Mouse (Mus musculus): ENCODE data around the gene Pbx4. TPM values are rescaled to one million over a fixed set of nuclear protein-coding genes. Genes with fewer than 3 reads are reported as not detected.

Pbx4 gene
- polyA plus RNA-seq, 1 experiment from 2014 or later = 36.4 TPM

GRCm38 (mm10) chr8:69895772-69896451 is 63.6 kb downstream of the Pbx4 start:
- H3K27ac ChIP-seq = no peak overlapping the region
- peaks cover 53% of the 10 kb centered on the region for H3K4me1 ChIP-seq
- ATAC-seq (ENCODE audit: low FRiP score) = no peak
- no peak overlapping the region for H3K9ac ChIP-seq
- peaks cover 29% of the 10 kb centered on the region for H3K36me3 ChIP-seq
- peaks cover 11% of the 10 kb centered on the region; the same call in 1 of the 2 replicates for H3K27me3 ChIP-seq
- no peak overlapping the region for H3K4me2 ChIP-seq (replicated peaks)
- no peak overlapping the region for H3K4me3 ChIP-seq
- H3K9me3 ChIP-seq (replicated peaks) = no peaks in the 10 kb centered on the region
- WGBS = 79% methylated on average over 4 of the region's 4 CpGs

GRCm38 (mm10) chr8:69897857-69898256 is 65.6 kb downstream of the Pbx4 start:
- H3K4me1 ChIP-seq = peaks cover 56% of the 10 kb centered on the region
- H3K4me3 ChIP-seq = no peak overlapping the region
- H3K9ac ChIP-seq = no peak overlapping the region
- peaks cover 29% of the 10 kb centered on the region for H3K36me3 ChIP-seq
- H3K27ac ChIP-seq = no peak overlapping the region
- H3K4me2 ChIP-seq (replicated peaks) = no peak overlapping the region
- WGBS = 87% methylated on average over 6 of the region's 6 CpGs
- no peaks in the 10 kb centered on the region for H3K9me3 ChIP-seq (replicated peaks)
- H3K27me3 ChIP-seq = peaks cover 4% of the 10 kb centered on the region; the same call in 1 of the 2 replicates
- ATAC-seq (ENCODE audit: low FRiP score) = no peak

GRCm38 (mm10) chr8:69899876-69900275 is 67.6 kb downstream of the Pbx4 start:
- Histone ChIP-seq H3K4me1 (peaks cover 57% of the 10 kb centered on the region), H3K36me3 (peaks cover 14% of the 10 kb centered on the region), H3K4me2 (replicated peaks) (no peak overlapping the region; the same call in 1 of the 2 replicates), H3K9me3 (replicated peaks) (no peaks in the 10 kb centered on the region), H3K9ac (no peak overlapping the region), H3K27me3 (no peaks in the 10 kb centered on the region), H3K4me3 (no peak overlapping the region), H3K27ac (no peak overlapping the region)
- WGBS = 96% methylated on average over 2 of the region's 2 CpGs
- no peak for ATAC-seq (ENCODE audit: low FRiP score)

GRCm38 (mm10) chr8:69900895-69901451 is 68.7 kb downstream of the Pbx4 start:
- Histone ChIP-seq H3K4me2 (replicated peaks) (peak overlapping the region; percentile 95), H3K27me3 (no peaks in the 10 kb centered on the region), H3K4me1 (peaks cover 46% of the 10 kb centered on the region), H3K36me3 (peaks cover 14% of the 10 kb centered on the region), H3K9me3 (replicated peaks) (no peaks in the 10 kb centered on the region), H3K9ac (peak overlapping the region; percentile 76), H3K27ac (peak overlapping the region; percentile 88), H3K4me3 (peak overlapping the region; percentile 71)
- WGBS = 22% methylated on average over 12 of the region's 12 CpGs
- ATAC-seq (ENCODE audit: low FRiP score) = no peak

- Histone ChIP-seq H3K36me3 (peaks cover 14% of the 10 kb centered on the region), H3K9me3 (replicated peaks) (no peaks in the 10 kb centered on the region), H3K9ac (peak overlapping the region; percentile 80), H3K27me3 (no peaks in the 10 kb centered on the region), H3K4me3 (peak overlapping the region; percentile 71), H3K4me2 (replicated peaks) (peak overlapping the region; percentile 95), H3K27ac (peak overlapping the region; percentile 88), H3K4me1 (peaks cover 45% of the 10 kb centered on the region)
- ATAC-seq (ENCODE audit: low FRiP score) = peak; percentile 72
- 2% methylated on average over 41 of the region's 41 CpGs for WGBS
Observed at GRCm38 (mm10) chr8:69901484-69902162, 69.3 kb downstream of the Pbx4 start.

DNA sequence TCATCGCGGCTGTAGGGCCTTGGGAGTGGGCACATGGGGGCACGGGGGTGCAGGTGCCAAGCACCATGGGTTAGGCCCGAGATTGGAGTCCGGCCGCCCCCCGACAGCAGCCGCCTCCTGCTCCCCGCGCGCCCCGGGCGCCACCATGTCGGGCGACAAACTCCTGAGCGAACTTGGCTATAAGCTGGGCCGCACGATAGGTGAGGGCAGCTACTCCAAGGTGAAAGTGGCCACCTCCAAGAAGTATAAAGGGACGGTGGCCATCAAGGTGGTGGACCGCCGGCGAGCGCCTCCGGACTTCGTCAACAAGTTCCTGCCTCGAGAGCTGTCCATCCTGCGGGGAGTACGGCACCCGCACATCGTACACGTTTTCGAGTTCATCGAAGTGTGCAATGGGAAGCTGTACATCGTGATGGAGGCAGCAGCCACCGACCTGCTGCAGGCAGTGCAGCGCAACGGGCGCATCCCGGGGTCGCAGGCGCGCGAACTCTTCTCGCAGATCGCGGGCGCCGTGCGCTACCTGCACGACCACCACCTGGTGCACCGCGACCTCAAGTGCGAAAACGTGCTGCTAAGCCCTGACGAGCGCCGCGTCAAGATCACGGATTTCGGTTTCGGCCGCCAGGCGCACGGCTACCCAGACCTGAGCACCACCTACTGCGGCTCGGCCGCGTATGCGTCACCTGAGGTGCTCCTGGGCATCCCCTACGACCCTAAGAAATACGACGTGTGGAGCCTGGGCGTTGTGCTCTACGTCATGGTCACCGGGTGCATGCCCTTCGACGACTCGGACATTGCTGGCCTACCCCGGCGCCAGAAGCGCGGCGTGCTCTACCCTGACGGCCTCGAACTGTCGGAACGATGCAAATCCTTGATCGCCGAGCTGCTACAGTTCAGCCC is 70.1 kb downstream of the Pbx4 start, which contains the start of the genes Tssk6, Ndufa13 and Yjefn3:
Tssk6 (plus strand) TSS at position 22 of the 900 bp plus-strand sequence.
Ndufa13 (minus strand) TSS at position 396 of the 900 bp plus-strand sequence.
Yjefn3 (minus strand) TSS at position 550 of the 900 bp plus-strand sequence.
- peak; percentile 44 for ATAC-seq (ENCODE audit: low FRiP score)
- H3K27me3 ChIP-seq = no peaks in the 10 kb centered on the region
- 5% methylated on average over 89 of the region's 89 CpGs for WGBS
- H3K9me3 ChIP-seq (replicated peaks) = no peaks in the 10 kb centered on the region
- H3K36me3 ChIP-seq = peaks cover 14% of the 10 kb centered on the region
- H3K4me3 ChIP-seq = peak within 1 kb of the TSS; percentile 71
- peak within 1 kb of the TSS; percentile 88 for H3K27ac ChIP-seq
- peak within 1 kb of the TSS; percentile 80 for H3K9ac ChIP-seq
- peak within 1 kb of the TSS; percentile 95 for H3K4me2 ChIP-seq (replicated peaks)
- peaks cover 39% of the 10 kb centered on the region for H3K4me1 ChIP-seq

DNA sequence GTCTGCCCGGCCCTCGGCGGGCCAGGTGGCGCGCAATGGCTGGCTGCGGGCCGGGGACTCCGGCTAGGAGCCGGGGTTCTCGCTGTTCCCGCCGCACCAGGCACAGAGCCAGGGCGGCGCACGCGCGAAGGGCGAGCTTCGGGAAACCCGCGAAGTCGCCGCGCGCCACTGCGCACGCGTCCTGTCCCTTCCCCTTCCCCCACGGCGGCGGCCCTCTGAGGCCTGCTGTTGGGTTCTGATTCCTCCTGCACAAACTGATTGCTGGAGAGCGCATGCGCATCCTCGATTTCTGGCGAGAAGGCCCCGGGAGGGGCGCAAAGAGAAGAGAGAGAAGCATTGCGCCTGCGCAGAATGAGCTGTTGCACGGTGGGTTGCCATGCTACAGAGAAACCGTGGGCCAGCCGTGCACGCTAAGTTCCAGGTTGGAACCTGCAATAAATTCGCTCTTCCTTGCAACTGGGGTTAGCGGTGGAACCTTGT is 70.8 kb downstream of the Pbx4 start:
- Histone ChIP-seq H3K27me3 (no peaks in the 10 kb centered on the region), H3K4me1 (peaks cover 36% of the 10 kb centered on the region), H3K27ac (peak overlapping the region; percentile 88), H3K4me2 (replicated peaks) (peak overlapping the region; percentile 95), H3K4me3 (peak overlapping the region; percentile 71), H3K36me3 (peaks cover 18% of the 10 kb centered on the region), H3K9me3 (replicated peaks) (no peaks in the 10 kb centered on the region), H3K9ac (peak overlapping the region; percentile 80)
- ATAC-seq (ENCODE audit: low FRiP score) = peak; percentile 90
- under 1% methylated on average over 45 of the region's 45 CpGs for WGBS

DNA sequence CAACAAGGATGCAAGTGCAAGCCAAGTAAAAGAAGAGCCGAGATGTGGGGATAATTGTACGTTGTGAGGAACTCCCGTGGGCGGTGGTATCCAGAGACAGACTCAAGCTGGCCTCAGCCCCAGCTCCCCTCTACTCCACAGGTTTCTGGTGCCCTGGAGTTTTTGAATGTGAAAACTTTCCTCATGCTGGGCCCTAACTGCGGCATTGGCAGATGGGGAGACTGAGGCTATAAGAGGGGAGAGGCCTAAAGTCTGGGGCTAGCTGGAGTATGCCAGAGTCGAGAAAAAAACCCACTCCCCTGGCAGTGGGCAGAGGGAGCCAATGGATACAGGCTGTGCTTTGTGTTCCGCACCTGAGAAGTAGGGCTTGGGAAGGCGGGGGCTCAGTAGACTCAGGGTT is 71.8 kb downstream of the Pbx4 start:
- Histone ChIP-seq H3K4me2 (replicated peaks) (peak overlapping the region; percentile 95), H3K27ac (no peak overlapping the region), H3K27me3 (no peaks in the 10 kb centered on the region), H3K9me3 (replicated peaks) (no peaks in the 10 kb centered on the region), H3K9ac (no peak overlapping the region), H3K4me3 (no peak overlapping the region), H3K4me1 (peaks cover 36% of the 10 kb centered on the region), H3K36me3 (peaks cover 14% of the 10 kb centered on the region)
- no peak for ATAC-seq (ENCODE audit: low FRiP score)
- 81% methylated on average over 8 of the region's 8 CpGs for WGBS

GRCm38 (mm10) chr8:69906260-69906659 is 74.0 kb downstream of the Pbx4 start:
- peaks cover 35% of the 10 kb centered on the region for H3K36me3 ChIP-seq
- 96% methylated on average over 2 of the region's 2 CpGs for WGBS
- H3K4me2 ChIP-seq (replicated peaks) = no peak overlapping the region
- no peak overlapping the region for H3K9ac ChIP-seq
- no peak overlapping the region for H3K27ac ChIP-seq
- H3K4me3 ChIP-seq = no peak overlapping the region
- no peak for ATAC-seq (ENCODE audit: low FRiP score)
- H3K4me1 ChIP-seq = peaks cover 21% of the 10 kb centered on the region
- H3K9me3 ChIP-seq (replicated peaks) = no peaks in the 10 kb centered on the region
- H3K27me3 ChIP-seq = no peaks in the 10 kb centered on the region

GRCm38 (mm10) chr8:69907106-69907505 is 74.8 kb downstream of the Pbx4 start:
- WGBS = 90% methylated on average over 2 of the region's 2 CpGs
- Histone ChIP-seq H3K4me3 (no peak overlapping the region), H3K4me2 (replicated peaks) (no peak overlapping the region), H3K9me3 (replicated peaks) (no peaks in the 10 kb centered on the region), H3K27ac (no peak overlapping the region), H3K9ac (no peak overlapping the region), H3K36me3 (peaks cover 43% of the 10 kb centered on the region), H3K27me3 (no peaks in the 10 kb centered on the region), H3K4me1 (peaks cover 16% of the 10 kb centered on the region)
- no peak for ATAC-seq (ENCODE audit: low FRiP score)

GRCm38 (mm10) chr8:69911917-69912316 is 79.6 kb downstream of the Pbx4 start:
- Histone ChIP-seq H3K4me1 (no peaks in the 10 kb centered on the region), H3K9me3 (replicated peaks) (no peaks in the 10 kb centered on the region), H3K9ac (no peak overlapping the region), H3K36me3 (peaks cover 89% of the 10 kb centered on the region), H3K4me2 (replicated peaks) (no peak overlapping the region), H3K27me3 (no peaks in the 10 kb centered on the region), H3K27ac (no peak overlapping the region), H3K4me3 (no peak overlapping the region)
- 93% methylated on average over 13 of the region's 13 CpGs for WGBS
- ATAC-seq (ENCODE audit: low FRiP score) = no peak
